Mouse (Mus musculus) hindbrain, embryonic 15.5 days (tissue): ENCODE measurements around the gene Slc38a4. TPM values are rescaled to one million over a fixed set of nuclear protein-coding genes. Genes with fewer than 3 reads are reported as not detected.
A peak's percentile ranks its signal among the peaks of the same experiment; 100 is the strongest.

Experiments used
- ATAC-seq: fragments of 200-750 bp; cut with Nextera tagmentation; 2 replicates; pipeline ENCODE4 v1.8.0; 2017; ENCODE audit warnings: low read depth, moderate number of reproducible peaks, moderate TSS enrichment; ENCODE audit not compliant: low FRiP score
- H3K27ac ChIP-seq: fragments of 300-500 bp; sonication (generic); replicated peaks from 2 replicates; pipeline ENCODE4 v1.5.1; 2015; ENCODE audit warnings: mild to moderate bottlenecking, inconsistent platforms
- H3K27me3 ChIP-seq: fragments of 300-500 bp; sonication (generic); 2 replicates; pipeline ENCODE4 v1.6.1; 2015; ENCODE audit warnings: control low read depth, inconsistent platforms
- H3K36me3 ChIP-seq: fragments of 300-500 bp; sonication (generic); 2 replicates; pipeline ENCODE4 v1.6.1; 2015; ENCODE audit warnings: control low read depth, inconsistent platforms
- H3K4me1 ChIP-seq: fragments of 300-500 bp; sonication (generic); replicated peaks from 2 replicates; pipeline ENCODE4 v1.6.1; 2015; ENCODE audit warnings: control low read depth, inconsistent platforms
- H3K4me2 ChIP-seq: fragments of 300-500 bp; sonication (generic); 2 replicates; pipeline ENCODE4 v1.6.1; 2015; ENCODE audit warnings: moderate library complexity, mild to moderate bottlenecking, inconsistent platforms
- H3K4me3 ChIP-seq: fragments of 300-500 bp; sonication (generic); 2 replicates; pipeline ENCODE4 v1.5.1; 2015; ENCODE audit warnings: mild to moderate bottlenecking, inconsistent platforms
- H3K9ac ChIP-seq: fragments of 300-500 bp; sonication (generic); 2 replicates; pipeline ENCODE4 v1.6.1; 2015; ENCODE audit warnings: inconsistent platforms
- H3K9me3 ChIP-seq: fragments of 300-500 bp; sonication (generic); 2 replicates; pipeline ENCODE4 v1.6.1; 2016; ENCODE audit warnings: control low read depth, inconsistent platforms
- WGBS: fragments of 180-500 bp; shearing (Covaris S2); methylation state at CpG from one replicate; pipeline ENCODE4 v1.1.7; 2015; 5-methylcytosine and 5-hydroxymethylcytosine counted together
- polyA plus RNA-seq: library from polyadenylated mRNA; unstranded; fragments of >200 nt; fragmentation: Nextera tagmentation; extraction: Ambion mirVana; gene quantifications from 2 replicates; pipeline ENCODE4 v1.2.1, GENCODE M21; 2015

The Slc38a4 gene
- polyA plus RNA-seq, 1 experiment from 2014 or later, result 3.2 TPM

- Histone ChIP-seq H3K9ac (no peak overlapping the region), H3K4me3 (no peak overlapping the region), H3K27ac (no peak overlapping the region), H3K4me1 (no peaks in the 10 kb centered on the region), H3K4me2 (no peak overlapping the region; the same call in 1 of the 2 replicates), H3K9me3 (no peaks in the 10 kb centered on the region), H3K27me3 (no peaks in the 10 kb centered on the region), H3K36me3 (no peaks in the 10 kb centered on the region)
- WGBS, result 90% methylated on average over 6 of the region's 6 CpGs
- ATAC-seq, result no peak
Measured at GRCm38 (mm10) chr15:96954389-96954788, 101.4 kb downstream of the Slc38a4 start.

GRCm38 (mm10) chr15:96953938-96954238 lies 101.9 kb downstream of the Slc38a4 start:
- WGBS, result 52% methylated on average over 16 of the region's 16 CpGs
- no peaks in the 10 kb centered on the region for H3K36me3 ChIP-seq
- peak; percentile 42; the same call in 1 of the 2 replicates for ATAC-seq
- H3K27me3 ChIP-seq, result no peaks in the 10 kb centered on the region
- peak overlapping the region; percentile 57 for H3K4me2 ChIP-seq
- H3K27ac ChIP-seq, result peak overlapping the region; percentile 77
- H3K9ac ChIP-seq, result peak overlapping the region; percentile 48
- H3K9me3 ChIP-seq, result no peaks in the 10 kb centered on the region
- H3K4me3 ChIP-seq, result peak overlapping the region; percentile 35
- H3K4me1 ChIP-seq, result no peaks in the 10 kb centered on the region

DNA sequence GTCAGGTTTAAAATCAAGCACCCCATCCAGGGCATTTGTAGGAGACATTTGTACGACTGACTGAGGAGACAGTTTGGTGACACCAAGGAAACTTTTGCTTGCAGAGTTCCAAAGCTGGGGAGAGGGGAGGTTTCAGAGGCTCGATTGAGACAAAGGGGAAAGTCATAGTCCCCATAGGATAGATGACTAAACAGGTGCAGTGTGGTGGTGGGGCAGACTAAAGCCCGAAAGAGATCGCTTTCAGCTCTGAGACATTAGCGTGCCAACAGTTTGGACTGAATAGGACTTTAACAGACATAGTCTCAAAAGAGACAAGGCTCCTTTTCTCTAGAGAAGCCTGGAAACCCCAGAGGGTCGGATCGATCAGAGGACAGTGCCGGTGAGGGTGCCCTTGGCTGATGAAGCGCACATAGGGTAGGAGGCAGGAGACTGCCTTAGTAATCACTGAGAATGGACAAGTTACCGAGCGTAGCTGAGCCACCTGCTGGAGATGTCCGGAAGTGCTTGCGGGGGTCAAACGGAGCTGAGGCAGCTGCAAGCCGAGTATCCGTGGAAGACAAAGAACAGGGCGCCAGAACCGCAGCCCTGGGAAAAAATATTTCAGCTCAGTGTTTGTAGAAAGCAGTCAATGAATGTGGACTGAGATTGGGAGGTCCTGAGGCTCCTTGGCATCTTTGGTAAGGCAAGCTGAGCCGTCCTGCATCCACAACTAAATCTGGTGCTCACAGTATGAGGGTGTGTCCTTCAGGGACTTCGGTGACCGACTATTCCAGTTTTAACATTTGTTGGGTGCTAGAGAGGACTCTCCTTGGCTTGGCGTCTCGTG lies 102.4 kb downstream of the Slc38a4 start:
- Histone ChIP-seq H3K9me3 (no peaks in the 10 kb centered on the region), H3K4me1 (no peaks in the 10 kb centered on the region), H3K9ac (peak overlapping the region; percentile 48), H3K4me3 (peak overlapping the region; percentile 35), H3K4me2 (peak overlapping the region; percentile 57), H3K27me3 (no peaks in the 10 kb centered on the region), H3K27ac (peak overlapping the region; percentile 77), H3K36me3 (no peaks in the 10 kb centered on the region)
- WGBS, result 23% methylated on average over 23 of the region's 23 CpGs
- peak; percentile 84; the same call in 1 of the 2 replicates for ATAC-seq

GRCm38 (mm10) chr15:96952488-96952887 lies 103.3 kb downstream of the Slc38a4 start:
- no peak overlapping the region for H3K9ac ChIP-seq
- H3K27me3 ChIP-seq, result no peaks in the 10 kb centered on the region
- H3K4me2 ChIP-seq, result no peak overlapping the region
- no peak overlapping the region for H3K4me3 ChIP-seq
- no peaks in the 10 kb centered on the region for H3K36me3 ChIP-seq
- H3K27ac ChIP-seq, result no peak overlapping the region
- H3K4me1 ChIP-seq, result no peaks in the 10 kb centered on the region
- H3K9me3 ChIP-seq, result no peaks in the 10 kb centered on the region
- WGBS, result 56% methylated on average over 8 of the region's 8 CpGs
- ATAC-seq, result no peak

- H3K36me3 ChIP-seq, result no peaks in the 10 kb centered on the region
- H3K4me3 ChIP-seq, result no peak overlapping the region
- no peaks in the 10 kb centered on the region for H3K4me1 ChIP-seq
- no peak overlapping the region for H3K27ac ChIP-seq
- H3K9ac ChIP-seq, result no peak overlapping the region
- H3K4me2 ChIP-seq, result no peak overlapping the region
- ATAC-seq, result no peak
- H3K9me3 ChIP-seq, result no peaks in the 10 kb centered on the region
- no peaks in the 10 kb centered on the region for H3K27me3 ChIP-seq
- WGBS, result 46% methylated on average over 5 of the region's 5 CpGs
Measured at GRCm38 (mm10) chr15:96951783-96952182, 104.0 kb downstream of the Slc38a4 start.

GRCm38 (mm10) chr15:96948471-96948870 lies 107.3 kb downstream of the Slc38a4 start:
- Histone ChIP-seq H3K27me3 (no peaks in the 10 kb centered on the region), H3K4me3 (no peak overlapping the region), H3K9ac (no peak overlapping the region), H3K27ac (no peak overlapping the region), H3K9me3 (no peaks in the 10 kb centered on the region), H3K4me2 (no peak overlapping the region), H3K4me1 (no peaks in the 10 kb centered on the region), H3K36me3 (no peaks in the 10 kb centered on the region)
- no peak for ATAC-seq
- 69% methylated on average over 6 of the region's 6 CpGs for WGBS

Other genes with a start within 250 kb of the Slc38a4 start
- gene Pced1b, start 191.2 kb upstream of the Slc38a4 start, polyA plus RNA-seq, result 5.5 and 5.7 TPM in 2 replicates
- gene Amigo2, start 191.3 kb upstream of the Slc38a4 start, polyA plus RNA-seq, result 10.2 and 11.2 TPM in 2 replicates